Comparison of ENCODE assay signal across 16 mouse cellular contexts in the genomic region with DNA sequence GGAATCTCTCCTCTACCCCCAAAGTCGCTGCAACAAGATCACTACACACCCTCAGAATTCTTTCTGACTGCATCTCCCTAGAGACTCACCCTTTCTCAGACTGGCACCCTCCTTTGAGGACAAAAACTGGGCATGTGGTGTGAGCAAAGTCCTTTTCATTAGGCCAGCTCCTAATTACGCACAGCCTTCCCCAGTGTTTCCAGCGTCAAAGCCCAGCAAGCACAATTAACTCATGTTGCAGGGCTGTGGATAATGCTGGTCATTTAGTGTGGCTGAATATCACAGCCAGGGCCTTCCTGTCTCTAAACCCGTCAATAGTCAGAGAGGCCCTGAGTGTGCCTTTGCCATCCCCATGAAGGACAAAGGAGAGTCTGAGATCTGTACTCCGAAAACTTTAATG.
DNase-seq lines count a peak whose midpoint lies in the region; ATAC-seq and TF ChIP-seq lines count a peak whose summit lies in the region.
"Had no signal": no experiment of that assay in that cellular context is flagged by ENCODE, and none has a peak within 500 bp of the region (broad histone marks: within the 10 kb centered on the region; RNA-seq: fewer than 3 reads in every experiment).

No protein-coding gene starts in this region.

- DNase-seq in heart, adult 2 months = no peak
- no peak for DNase-seq in urinary bladder, postnatal 4 days (ENCODE audit: low spot score in 2 of 2)
- DNase-seq in kidney, adult 11 months = no peak
- DNase-seq in cerebellum, postnatal 4 days (ENCODE audit: low spot score in 2 of 2) = no peak
- DNase-seq: adrenal gland, postnatal 36 days; cerebellum, adult 18-20 months; embryo, embryonic 11 days; gastrocnemius, postnatal 14 days had no signal

- no peaks in the 10 kb centered on the region for H3K9me3 ChIP-seq in heart, embryonic 12.5 days (replicated peaks)
- H3K9me3 ChIP-seq in neural tube, embryonic 14.5 days (ENCODE audit: control insufficient read depth, low read length) = no peaks in the 10 kb centered on the region
- H3K9me3 ChIP-seq in neural tube, embryonic 15.5 days (replicated peaks) = no peaks in the 10 kb centered on the region
- H3K9me3 ChIP-seq in hindbrain, embryonic 13.5 days = no peaks in the 10 kb centered on the region
- H3K9me3 ChIP-seq: heart, embryonic 13.5 days had no signal

- intact Hi-C loops in heart, adult 2 months (cut with DNase I) = loop anchor here (5.0 kb wide), 1 partner anchor 498 kb away; no protein-coding TSS in a partner anchor

- no peaks in the 10 kb centered on the region for H3K36me3 ChIP-seq in heart, adult 2 months (ENCODE audit: control insufficient read depth, insufficient read depth, low read length)
- no peaks in the 10 kb centered on the region for H3K36me3 ChIP-seq in heart, embryonic 12.5 days
- no peaks in the 10 kb centered on the region for H3K36me3 ChIP-seq in neural tube, embryonic 14.5 days (ENCODE audit: control insufficient read depth, insufficient read depth, low read length)
- H3K36me3 ChIP-seq in neural tube, embryonic 15.5 days = no peaks in the 10 kb centered on the region
- no peaks in the 10 kb centered on the region for H3K36me3 ChIP-seq in hindbrain, embryonic 13.5 days
- H3K36me3 ChIP-seq: heart, embryonic 13.5 days had no signal

- TF ChIP-seq EP300 in heart, adult 2 months (IDR thresholded peaks at IDR 0.05; ENCODE audit: insufficient read depth, low read depth, low read length) = no peak

- H3K79me2 ChIP-seq in heart, adult 2 months (replicated peaks; ENCODE audit: control insufficient read depth, insufficient read depth, low read length) = no peaks in the 10 kb centered on the region

- no peak for TF ChIP-seq CTCF in heart, adult 2 months (IDR thresholded peaks at IDR 0.05)

- peak overlapping the region; percentile 62 for H3K27ac ChIP-seq in heart, adult 2 months
- no peak overlapping the region for H3K27ac ChIP-seq in heart, embryonic 12.5 days (ENCODE audit: poor library complexity, severe bottlenecking)
- H3K27ac ChIP-seq in neural tube, embryonic 14.5 days (ENCODE audit: low read depth, low read length) = no peak overlapping the region
- no peak overlapping the region for H3K27ac ChIP-seq in neural tube, embryonic 15.5 days (replicated peaks)
- 0 out of 2 replicates have a peak overlapping the region, but pooled peaks have one; percentile 23 for H3K27ac ChIP-seq in hindbrain, embryonic 13.5 days
- H3K27ac ChIP-seq: heart, embryonic 13.5 days; liver, embryonic 14.5 days had no signal

- no peak overlapping the region for H3K4me3 ChIP-seq in heart, adult 2 months
- no peak overlapping the region for H3K4me3 ChIP-seq in heart, embryonic 12.5 days
- H3K4me3 ChIP-seq in neural tube, embryonic 14.5 days (ENCODE audit: low read depth, low read length) = no peak overlapping the region
- H3K4me3 ChIP-seq in neural tube, embryonic 15.5 days (replicated peaks) = no peak overlapping the region
- H3K4me3 ChIP-seq in hindbrain, embryonic 13.5 days = no peak overlapping the region
- H3K4me3 ChIP-seq: erythroblast, embryonic 14.5 days; heart, embryonic 13.5 days had no signal

- no peak for ATAC-seq in heart, embryonic 12.5 days (ENCODE audit: insufficient number of reproducible peaks, low FRiP score)
- peak; percentile 25; the same call in 1 of the 2 replicates for ATAC-seq in neural tube, embryonic 14.5 days (ENCODE audit: low read depth)
- ATAC-seq in neural tube, embryonic 15.5 days (ENCODE audit: low FRiP score) = no peak; the same call in 1 of the 2 replicates
- no peak for ATAC-seq in hindbrain, embryonic 13.5 days (ENCODE audit: low FRiP score)
- ATAC-seq: inflammation-experienced regulatory T-cells, adult 6 months had no signal

- H3K27me3 ChIP-seq in heart, adult 2 months (ENCODE audit: control insufficient read depth, insufficient read depth, low read length) = no peaks in the 10 kb centered on the region
- H3K27me3 ChIP-seq in heart, embryonic 12.5 days (replicated peaks) = no peaks in the 10 kb centered on the region
- no peaks in the 10 kb centered on the region for H3K27me3 ChIP-seq in neural tube, embryonic 14.5 days (ENCODE audit: control insufficient read depth, insufficient read depth, low read length)
- no peaks in the 10 kb centered on the region for H3K27me3 ChIP-seq in neural tube, embryonic 15.5 days (replicated peaks)
- H3K27me3 ChIP-seq in hindbrain, embryonic 13.5 days = no peaks in the 10 kb centered on the region
- H3K27me3 ChIP-seq: heart, embryonic 13.5 days had no signal

- 74% methylated on average over 5 of the region's 5 CpGs for WGBS in heart, adult 2 months
- 72% methylated on average over 5 of the region's 5 CpGs for WGBS in heart, embryonic 12.5 days
- 24% methylated on average over 5 of the region's 5 CpGs for WGBS in neural tube, embryonic 14.5 days
- 30% methylated on average over 5 of the region's 5 CpGs for WGBS in neural tube, embryonic 15.5 days
- 45% methylated on average over 5 of the region's 5 CpGs for WGBS in hindbrain, embryonic 13.5 days

- no peak overlapping the region for H3K9ac ChIP-seq in heart, adult 2 months (ENCODE audit: low read depth, low read length)
- no peak overlapping the region for H3K9ac ChIP-seq in heart, embryonic 12.5 days
- no peak overlapping the region for H3K9ac ChIP-seq in neural tube, embryonic 14.5 days (replicated peaks; ENCODE audit: low read depth, low read length)
- H3K9ac ChIP-seq in neural tube, embryonic 15.5 days (replicated peaks) = no peak overlapping the region
- H3K9ac ChIP-seq in hindbrain, embryonic 13.5 days = no peak overlapping the region
- H3K9ac ChIP-seq: heart, embryonic 13.5 days; liver, embryonic 14.5 days had no signal

- peaks cover 7% of the 10 kb centered on the region for H3K4me1 ChIP-seq in heart, adult 2 months (ENCODE audit: control insufficient read depth, insufficient read depth, low read length)
- H3K4me1 ChIP-seq in heart, embryonic 12.5 days (replicated peaks) = peaks cover 10% of the 10 kb centered on the region; the same call in 1 of the 2 replicates
- peaks cover 11% of the 10 kb centered on the region; the same call in 1 of the 2 replicates for H3K4me1 ChIP-seq in neural tube, embryonic 14.5 days (ENCODE audit: control insufficient read depth, insufficient read depth, low read length)
- peaks cover 14% of the 10 kb centered on the region for H3K4me1 ChIP-seq in neural tube, embryonic 15.5 days
- peaks cover 19% of the 10 kb centered on the region for H3K4me1 ChIP-seq in hindbrain, embryonic 13.5 days (replicated peaks)

- TF ChIP-seq POLR2A in heart, adult 2 months (IDR thresholded peaks at IDR 0.05; ENCODE audit: insufficient read depth, low read depth, low read length) = no peak

- H3K4me2 ChIP-seq in heart, embryonic 12.5 days = no peak overlapping the region
- H3K4me2 ChIP-seq in neural tube, embryonic 14.5 days (ENCODE audit: low read depth, low read length) = no peak overlapping the region
- H3K4me2 ChIP-seq in neural tube, embryonic 15.5 days = no peak overlapping the region
- no peak overlapping the region for H3K4me2 ChIP-seq in hindbrain, embryonic 13.5 days
- H3K4me2 ChIP-seq: heart, embryonic 13.5 days had no signal

Comparison
In these comparisons a context has a peak if more than half of its experiments do, and no peak if none do; other contexts are left out.
1. H3K27ac ChIP-seq: peak in heart, adult 2 months (single experiment) and hindbrain, embryonic 13.5 days (single experiment); none in heart, embryonic 12.5 days (single experiment), neural tube, embryonic 14.5 days (single experiment) and neural tube, embryonic 15.5 days (single experiment).